24 mouse cellular contexts compared by ENCODE assay signal in the genomic region with DNA sequence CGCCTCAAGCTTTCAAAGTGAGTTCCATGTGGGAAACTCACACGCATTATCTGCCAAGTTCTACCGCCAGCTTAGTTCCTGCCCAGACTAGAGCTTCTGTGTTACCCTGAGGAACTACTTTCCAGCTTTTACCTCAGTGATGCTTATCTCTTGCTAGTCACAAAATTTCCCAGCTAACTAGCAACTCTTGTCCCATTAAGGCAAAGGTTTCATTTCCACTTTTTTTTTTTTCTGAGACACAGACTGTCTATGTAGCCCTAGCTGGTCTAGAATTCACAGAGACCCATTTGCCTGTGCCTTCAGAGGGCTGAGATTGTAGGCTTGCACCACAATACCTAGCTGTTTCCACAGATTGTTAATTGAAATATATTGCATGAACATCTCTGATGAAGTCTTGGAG. TPM values are rescaled to one million over a fixed set of nuclear protein-coding genes. Genes with fewer than 3 reads are reported as not detected.
DNase-seq lines count a peak whose midpoint lies in the region; ATAC-seq lines count a peak whose summit lies in the region.
"Had no signal": no experiment of that assay in that cellular context is flagged by ENCODE, and none has a peak within 500 bp of the region (broad histone marks: within the 10 kb centered on the region; RNA-seq: fewer than 3 reads in every experiment).

No protein-coding gene starts in this region.

- no peak overlapping the region for H3K4me3 ChIP-seq in forebrain, embryonic 15.5 days
- H3K4me3 ChIP-seq: heart, adult 2 months; hindbrain, embryonic 12.5 days; hindbrain, embryonic 15.5 days had no signal

- no peaks in the 10 kb centered on the region for H3K9me3 ChIP-seq in forebrain, embryonic 15.5 days
- H3K9me3 ChIP-seq: G1E; hindbrain, embryonic 12.5 days; hindbrain, embryonic 15.5 days had no signal

- WGBS in forebrain, embryonic 15.5 days = 87% methylated on average over 3 of the region's 3 CpGs

- H3K9ac ChIP-seq in forebrain, embryonic 15.5 days (replicated peaks) = no peak overlapping the region
- H3K9ac ChIP-seq: hindbrain, embryonic 12.5 days; hindbrain, embryonic 15.5 days had no signal

- DNase-seq in heart, adult 11 months = peak; percentile 84
- DNase-seq in heart, adult 9 months (ENCODE audit: low spot score in 2 of 2) = no peak
- peak; percentile 34 for DNase-seq in fat pad, adult 2 months (ENCODE audit: extremely low read depth, low read depth, low spot score)
- DNase-seq in right cerebral cortex, postnatal 10 days (ENCODE audit: low spot score in 2 of 2) = no peak
- DNase-seq: adrenal gland, postnatal 10 days; adrenal gland, postnatal 36 days; cerebellum, adult 11 months; cerebellum, adult 2 months; cerebellum, adult 9-11 months; cerebellum, postnatal 36 days; gastrocnemius, postnatal 36 days; heart, adult 2 months had no signal

- ATAC-seq in megakaryocyte, adult 5-6 weeks (ENCODE audit: poor library complexity, severe bottlenecking) = peak; percentile 20; the same call in 1 of the 2 replicates
- no peak for ATAC-seq in forebrain, embryonic 15.5 days (replicated peaks)
- ATAC-seq: forebrain, embryonic 14.5 days; intestine, postnatal 0 days; Patski had no signal

- no peaks in the 10 kb centered on the region for H3K27me3 ChIP-seq in forebrain, embryonic 15.5 days
- H3K27me3 ChIP-seq: hindbrain, embryonic 12.5 days; hindbrain, embryonic 15.5 days; Patski had no signal

- no peak overlapping the region for H3K27ac ChIP-seq in forebrain, embryonic 15.5 days (replicated peaks)
- H3K27ac ChIP-seq: heart, adult 2 months; hindbrain, embryonic 12.5 days; hindbrain, embryonic 15.5 days had no signal

- H3K4me1 ChIP-seq in forebrain, embryonic 15.5 days = no peaks in the 10 kb centered on the region
- H3K4me1 ChIP-seq: hindbrain, embryonic 12.5 days; hindbrain, embryonic 15.5 days had no signal

- H3K4me2 ChIP-seq in forebrain, embryonic 15.5 days (replicated peaks) = no peak overlapping the region
- H3K4me2 ChIP-seq: heart, embryonic 11.5 days; hindbrain, embryonic 12.5 days; hindbrain, embryonic 15.5 days had no signal

- no peaks in the 10 kb centered on the region for H3K36me3 ChIP-seq in forebrain, embryonic 15.5 days
- H3K36me3 ChIP-seq: G1E; hindbrain, embryonic 12.5 days; hindbrain, embryonic 15.5 days had no signal

RNA-seq across cellular contexts. Expression of a gene that starts 12.6 kb away (rescaled TPM):
- total RNA-seq in megakaryocyte, adult 5-6 weeks (2015) = 127 and 129 TPM in 2 replicates
- 103 and 126 TPM in 2 replicates for total RNA-seq in megakaryocyte, adult 5-6 weeks (2017)
- 39.6 and 40.6 TPM in 2 replicates for polyA plus RNA-seq in forebrain, embryonic 15.5 days (2015; fragmentation: Nextera tagmentation; extraction: Ambion mirVana)

RNA-seq across cellular contexts. Expression of a gene that starts 33.2 kb away (rescaled TPM):
- total RNA-seq in megakaryocyte, adult 5-6 weeks (2015) = 0.07 and 0.14 TPM in 2 replicates
- total RNA-seq in megakaryocyte, adult 5-6 weeks (2017) = 0.55 TPM in 1 of 2 replicates, not detected in the other
- polyA plus RNA-seq in forebrain, embryonic 15.5 days (2015; fragmentation: Nextera tagmentation; extraction: Ambion mirVana) = 0.38 and 0.80 TPM in 2 replicates
- total RNA-seq: G1E; gastrocnemius, adult 8-10 months; gastrocnemius, postnatal 36 days; heart, adult 2 months; hematopoietic stem cell, adult 5-6 weeks had no signal
- polyA plus RNA-seq: heart, adult 2 months; heart, postnatal 0 days; Patski had no signal

Comparison
In these comparisons a context has a peak if more than half of its experiments do, and no peak if none do; other contexts are left out.
1. DNase-seq: peak in heart, adult 11 months (single experiment) and fat pad, adult 2 months (single experiment); none in heart, adult 9 months (0 of 2) and right cerebral cortex, postnatal 10 days (0 of 2).